Mouse (Mus musculus) 3T3-L1 (cell line): ENCODE measurements around the gene Zdhhc13.

Source experiments
- DNase-seq: peaks from one replicate; pipeline ENCODE4 v3.0.0-alpha.2; 2015; ENCODE audit warnings: low read depth, low spot score

Gene Zdhhc13

DNA sequence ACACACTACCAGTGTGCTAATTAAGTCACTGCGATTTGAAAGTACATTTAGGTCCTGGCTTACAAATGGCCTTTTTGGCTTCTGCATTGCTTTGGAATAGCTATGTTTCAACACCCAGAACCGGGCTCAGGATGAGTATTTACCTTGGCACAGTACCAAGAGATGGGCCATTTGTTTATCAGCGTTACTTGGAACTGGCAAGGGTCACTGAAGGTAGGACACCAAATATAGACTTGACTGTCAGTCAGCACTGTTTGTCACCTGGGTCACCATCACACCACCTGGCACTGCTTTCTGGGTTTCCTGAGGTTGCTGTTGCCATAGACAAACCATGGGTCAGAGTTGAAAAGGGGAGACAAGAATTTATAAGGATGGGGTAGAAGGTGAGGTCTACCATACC, 53.5 kb downstream of the Zdhhc13 start:
- no peak for DNase-seq

DNA sequence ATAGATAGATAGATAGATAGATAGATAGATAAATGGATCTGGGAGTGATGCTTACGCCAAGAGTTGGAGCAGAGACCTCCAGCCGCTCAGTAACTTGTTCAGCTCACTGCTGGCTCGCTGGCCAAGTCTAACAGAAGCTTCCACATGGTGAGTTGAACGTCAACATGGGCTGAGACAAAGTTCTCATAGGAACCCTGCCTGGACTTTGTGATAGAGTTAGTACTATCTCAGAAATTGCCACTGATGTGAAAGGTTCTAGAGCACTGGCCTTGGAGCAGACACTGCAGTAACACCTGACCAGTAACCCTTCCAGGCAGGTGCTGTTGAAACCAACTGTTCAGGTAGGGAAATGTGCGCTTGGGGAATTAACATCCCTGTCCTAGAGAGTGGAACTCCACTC, 54.7 kb downstream of the Zdhhc13 start:
- DNase-seq: no peak

DNA sequence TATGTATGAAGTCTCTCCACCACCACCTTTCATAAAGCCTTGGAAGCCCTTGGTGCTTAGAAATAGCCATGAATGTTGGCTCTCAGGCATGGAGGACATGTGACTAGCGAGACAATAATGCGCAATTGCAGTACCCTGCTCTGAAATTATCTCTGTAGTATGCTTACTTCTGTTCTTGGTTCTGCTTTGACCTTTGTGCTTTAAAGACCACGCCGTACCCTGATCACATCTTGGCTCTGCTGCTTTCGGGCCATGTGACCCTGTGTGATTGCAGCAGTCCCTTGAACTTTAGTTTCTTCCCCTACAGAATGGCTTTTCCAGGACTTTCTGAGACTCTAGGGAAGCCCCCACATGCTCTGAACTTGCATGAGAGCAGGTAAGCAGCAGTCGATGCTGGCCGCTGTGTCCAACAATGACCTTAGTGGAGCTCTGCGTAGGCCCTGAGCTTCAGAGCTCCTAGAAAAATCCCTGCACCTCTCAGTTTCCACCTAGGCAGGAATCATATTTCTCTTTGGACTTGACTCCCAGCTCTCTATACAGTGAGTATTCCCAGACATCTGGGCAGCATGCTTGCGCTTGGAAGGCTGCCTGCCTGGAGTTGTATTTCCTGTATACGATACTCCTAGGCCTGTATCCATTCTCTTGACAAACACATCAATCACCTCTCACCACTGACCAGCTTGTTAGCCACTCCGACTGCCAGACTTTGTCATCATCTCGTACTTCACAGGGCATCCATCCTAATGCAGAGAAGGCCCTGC, 56.6 kb downstream of the Zdhhc13 start:
- peak; percentile 88 for DNase-seq

DNA sequence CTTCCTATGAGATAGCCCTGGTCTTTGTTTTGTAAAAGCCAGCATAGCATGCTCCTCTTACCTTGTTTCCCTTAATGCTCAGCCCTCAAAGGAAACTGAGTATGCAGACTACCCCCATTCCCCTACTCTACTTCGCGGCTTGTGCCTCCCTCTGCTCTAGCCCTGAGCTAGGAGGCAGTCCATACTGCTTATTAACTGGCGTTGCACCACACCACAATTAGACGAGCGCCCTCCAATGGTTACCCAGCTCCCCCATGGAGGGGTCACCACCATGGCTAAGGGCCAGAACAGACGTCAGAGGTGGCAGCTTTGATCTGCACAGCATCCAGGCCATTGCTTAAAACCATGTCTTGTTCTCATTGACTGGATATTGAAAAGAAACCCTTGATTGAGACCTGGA, 58.0 kb downstream of the Zdhhc13 start:
- no peak for DNase-seq

- no peak for DNase-seq
Observed at GRCm38 (mm10) chr7:48847820-48848650, 59.2 kb downstream of the Zdhhc13 start, which contains the start of gene Csrp3. Gene Csrp3 (minus strand): TSS chr7:48848033.

DNA sequence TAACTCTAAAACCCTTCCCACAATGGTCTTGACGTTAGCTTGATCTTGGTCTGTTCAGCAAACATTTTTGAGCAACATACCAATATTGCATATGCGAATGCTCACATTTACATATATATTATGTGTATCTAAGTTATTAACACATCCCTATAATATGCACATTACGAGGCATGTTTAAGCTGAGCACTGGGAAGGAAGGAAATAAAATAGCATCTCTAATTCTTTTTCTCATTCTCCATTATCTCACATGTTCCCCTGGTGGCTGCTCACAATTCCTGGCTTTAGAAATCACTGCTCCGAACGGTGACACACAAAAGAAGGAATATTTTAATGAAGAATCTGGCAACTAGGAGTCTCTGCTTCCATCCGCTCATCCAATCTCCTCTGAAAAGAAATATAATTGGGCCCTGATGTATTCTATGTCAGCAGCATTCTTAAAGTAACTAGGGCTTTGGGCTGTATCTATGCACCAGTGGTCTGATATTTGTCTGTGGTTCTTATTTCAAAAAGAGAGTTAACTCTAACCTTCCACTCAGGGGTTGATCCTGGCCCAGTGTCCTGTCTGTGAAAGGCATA, 62.8 kb downstream of the Zdhhc13 start:
- DNase-seq: no peak

- no peak for DNase-seq
Observed at GRCm38 (mm10) chr7:48853496-48853895, 64.7 kb downstream of the Zdhhc13 start.

DNA sequence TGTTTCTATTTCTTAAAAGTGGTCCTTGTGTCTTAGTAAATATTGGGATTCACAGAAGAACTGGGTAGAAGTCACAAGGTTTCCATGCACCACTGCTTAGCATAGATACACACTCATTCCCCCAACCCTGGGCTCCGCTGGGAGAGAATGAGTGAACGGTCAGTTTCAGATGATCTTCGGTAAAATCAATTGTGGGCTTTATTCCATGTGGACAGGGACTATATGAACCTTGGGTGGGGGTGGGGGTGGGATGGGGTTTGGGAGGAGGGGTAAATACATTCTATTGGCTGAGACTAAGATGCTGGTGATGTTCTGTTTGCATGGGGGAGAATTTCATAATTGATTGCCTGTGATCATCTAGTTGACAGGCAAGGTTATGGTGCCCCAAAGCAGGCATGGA, 66.7 kb downstream of the Zdhhc13 start:
- DNase-seq: no peak

GRCm38 (mm10) chr7:48858257-48858656, 69.5 kb downstream of the Zdhhc13 start:
- no peak for DNase-seq

DNA sequence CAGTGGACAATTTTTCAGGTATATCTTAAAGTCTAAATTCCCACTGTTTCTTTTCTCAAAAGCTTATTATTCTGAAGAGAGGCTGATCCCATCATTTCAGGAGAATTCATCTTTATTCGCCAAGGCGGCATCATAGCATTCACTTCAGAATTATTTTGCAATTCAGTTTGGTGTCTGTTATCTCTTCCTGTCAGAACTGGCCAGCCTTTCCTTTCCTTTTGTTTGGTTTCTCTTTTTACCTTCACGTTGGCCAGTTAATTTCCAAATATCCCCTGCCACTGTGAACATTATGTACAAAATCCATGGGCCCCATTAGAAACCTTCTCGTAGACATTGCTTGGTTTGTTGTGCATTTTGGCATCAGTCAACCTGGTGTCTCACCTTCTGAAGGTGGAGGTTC, 70.6 kb downstream of the Zdhhc13 start:
- no peak for DNase-seq

GRCm38 (mm10) chr7:48860948-48861347, 72.1 kb downstream of the Zdhhc13 start:
- DNase-seq: no peak

GRCm38 (mm10) chr7:48861796-48862195, 73.0 kb downstream of the Zdhhc13 start:
- DNase-seq: no peak

GRCm38 (mm10) chr7:48864199-48864598, 75.4 kb downstream of the Zdhhc13 start:
- no peak for DNase-seq

- DNase-seq: no peak
Observed at GRCm38 (mm10) chr7:48864671-48865458, 76.1 kb downstream of the Zdhhc13 start.

GRCm38 (mm10) chr7:48867576-48867975, 78.8 kb downstream of the Zdhhc13 start:
- no peak for DNase-seq

DNA sequence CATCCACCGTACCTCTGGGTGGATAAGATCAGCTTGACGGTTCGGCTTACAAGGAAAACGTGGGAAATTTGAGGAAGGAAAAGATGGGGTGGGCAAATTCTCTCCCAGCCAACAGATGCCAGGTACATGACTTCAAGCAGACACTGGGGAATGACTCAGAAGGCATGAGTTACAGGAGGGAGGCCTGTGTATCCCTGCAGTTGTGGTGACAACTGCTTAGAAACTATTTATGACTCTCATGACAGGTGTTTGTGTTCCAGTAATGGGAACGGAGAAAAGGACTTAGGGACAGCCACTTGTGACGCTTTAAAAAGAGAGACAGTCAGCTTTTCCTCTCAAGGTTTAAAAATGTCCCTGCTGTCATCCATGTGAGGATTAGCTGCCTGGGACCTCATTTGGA, 81.3 kb downstream of the Zdhhc13 start:
- DNase-seq: no peak

GRCm38 (mm10) chr7:48870579-48871180, 81.9 kb downstream of the Zdhhc13 start:
- DNase-seq: no peak

GRCm38 (mm10) chr7:48871292-48871691, 82.5 kb downstream of the Zdhhc13 start:
- no peak for DNase-seq

DNA sequence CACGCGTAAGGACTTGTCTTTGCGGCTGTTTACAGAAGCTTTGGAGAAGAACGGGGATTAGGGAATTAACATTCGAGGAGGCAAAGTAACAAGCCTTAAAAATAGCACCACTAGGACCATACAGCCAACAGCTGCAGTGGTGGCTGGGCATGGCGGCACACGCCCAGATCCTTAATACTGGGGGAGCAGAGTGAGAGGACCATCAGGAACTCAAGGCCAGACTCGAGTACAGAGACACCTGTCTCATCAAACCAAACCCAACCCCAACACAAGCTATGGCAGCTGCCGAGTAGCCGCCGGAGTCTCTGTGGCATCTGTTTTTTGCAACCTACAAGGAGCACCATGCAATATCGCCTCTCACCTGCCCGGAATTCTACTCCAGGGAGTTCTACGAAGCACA, 86.3 kb downstream of the Zdhhc13 start:
- no peak for DNase-seq

DNA sequence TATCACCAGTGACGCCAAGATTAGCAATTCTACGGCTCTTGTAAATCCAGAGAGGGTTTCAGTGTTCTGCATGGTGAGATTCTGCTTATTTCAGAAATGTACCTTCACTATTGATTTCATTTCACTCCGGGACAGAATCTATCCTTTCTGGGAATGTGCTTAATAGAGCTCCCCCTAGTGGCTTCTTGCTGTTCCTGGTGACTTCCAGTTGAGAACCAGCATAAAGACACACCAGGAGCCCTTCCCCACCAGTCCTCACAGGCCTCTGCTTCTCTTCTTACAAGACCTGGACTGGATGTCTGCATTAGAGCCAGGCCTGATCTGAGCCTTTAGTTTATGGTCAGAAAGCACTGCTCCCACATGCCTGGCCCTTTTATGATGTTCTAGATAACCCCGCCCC, 87.7 kb downstream of the Zdhhc13 start:
- DNase-seq: peak; percentile 74
